Mouse (Mus musculus): ENCODE data around the gene Cldn3.

GRCm38 (mm10) chr5:134998359-134998758, 12.3 kb downstream of the Cldn3 start:
- TF ChIP-seq CTCF (IDR thresholded peaks at IDR 0.05; ENCODE audit: control insufficient read depth, insufficient read depth, insufficient read length) (no peak), USF1 (IDR thresholded peaks at IDR 0.05; ENCODE audit: low read depth) (no peak)
